Mouse (Mus musculus): Measurements from ENCODE around the gene Nrip2. TPM values are rescaled to one million over a fixed set of nuclear protein-coding genes. Genes with fewer than 3 reads are reported as not detected.
A peak's percentile ranks its signal among the peaks of the same experiment; 100 is the strongest.

The Nrip2 gene
- polyA plus RNA-seq, 1 experiment from 2014 or later: 4.1 TPM

GRCm38 (mm10) chr6:128429300-128429699 lies 30.2 kb downstream of the Nrip2 start:
- no peak overlapping the region for H3K4me3 ChIP-seq
- no peaks in the 10 kb centered on the region for H3K9me3 ChIP-seq (replicated peaks)
- H3K4me1 ChIP-seq: no peaks in the 10 kb centered on the region
- no peak for ATAC-seq (ENCODE audit: low FRiP score)
- no peak overlapping the region for H3K9ac ChIP-seq
- WGBS: 97% methylated on average over 2 of the region's 2 CpGs
- no peak overlapping the region for H3K4me2 ChIP-seq (replicated peaks)
- no peak overlapping the region for H3K27ac ChIP-seq
- peaks cover 62% of the 10 kb centered on the region for H3K36me3 ChIP-seq
- H3K27me3 ChIP-seq: no peaks in the 10 kb centered on the region

GRCm38 (mm10) chr6:128429826-128430225 lies 30.7 kb downstream of the Nrip2 start:
- Histone ChIP-seq H3K27me3 (no peaks in the 10 kb centered on the region), H3K27ac (no peak overlapping the region), H3K4me2 (replicated peaks) (no peak overlapping the region), H3K9me3 (replicated peaks) (no peaks in the 10 kb centered on the region), H3K4me3 (no peak overlapping the region), H3K36me3 (peaks cover 68% of the 10 kb centered on the region), H3K4me1 (no peaks in the 10 kb centered on the region), H3K9ac (no peak overlapping the region)
- WGBS: 94% methylated on average over 6 of the region's 6 CpGs
- no peak for ATAC-seq (ENCODE audit: low FRiP score)

- Histone ChIP-seq H3K9ac (no peak overlapping the region), H3K36me3 (peaks cover 85% of the 10 kb centered on the region), H3K27ac (no peak overlapping the region), H3K9me3 (replicated peaks) (no peaks in the 10 kb centered on the region), H3K4me2 (replicated peaks) (no peak overlapping the region), H3K4me1 (peaks cover 8% of the 10 kb centered on the region), H3K4me3 (no peak overlapping the region), H3K27me3 (no peaks in the 10 kb centered on the region)
- 93% methylated on average over 13 of the region's 13 CpGs for WGBS
- no peak for ATAC-seq (ENCODE audit: low FRiP score)
These were observed 33.3 kb downstream of the Nrip2 start for GRCm38 (mm10) chr6:128432356-128432915.

- H3K36me3 ChIP-seq: peaks cover 78% of the 10 kb centered on the region
- 92% methylated on average over 13 of the region's 13 CpGs for WGBS
- no peaks in the 10 kb centered on the region for H3K27me3 ChIP-seq
- H3K4me1 ChIP-seq: peaks cover 8% of the 10 kb centered on the region
- no peaks in the 10 kb centered on the region for H3K9me3 ChIP-seq (replicated peaks)
- H3K4me3 ChIP-seq: no peak overlapping the region
- H3K27ac ChIP-seq: no peak overlapping the region
- ATAC-seq (ENCODE audit: low FRiP score): no peak
- no peak overlapping the region for H3K9ac ChIP-seq
- H3K4me2 ChIP-seq (replicated peaks): no peak overlapping the region
These were observed 34.5 kb downstream of the Nrip2 start for GRCm38 (mm10) chr6:128433566-128433965.

- no peaks in the 10 kb centered on the region for H3K9me3 ChIP-seq (replicated peaks)
- H3K9ac ChIP-seq: no peak overlapping the region
- H3K4me3 ChIP-seq: no peak overlapping the region
- H3K4me2 ChIP-seq (replicated peaks): no peak overlapping the region
- no peak for ATAC-seq (ENCODE audit: low FRiP score)
- no peak overlapping the region for H3K27ac ChIP-seq
- H3K36me3 ChIP-seq: peaks cover 59% of the 10 kb centered on the region
- 93% methylated on average over 5 of the region's 5 CpGs for WGBS
- H3K27me3 ChIP-seq: no peaks in the 10 kb centered on the region
- peaks cover 12% of the 10 kb centered on the region for H3K4me1 ChIP-seq
These were observed 36.4 kb downstream of the Nrip2 start for GRCm38 (mm10) chr6:128435474-128435873.

GRCm38 (mm10) chr6:128436356-128437005 lies 37.4 kb downstream of the Nrip2 start:
- H3K27me3 ChIP-seq: no peaks in the 10 kb centered on the region
- no peak for ATAC-seq (ENCODE audit: low FRiP score)
- no peak overlapping the region for H3K27ac ChIP-seq
- H3K9ac ChIP-seq: peak overlapping the region; percentile 97
- no peaks in the 10 kb centered on the region for H3K9me3 ChIP-seq (replicated peaks)
- peak overlapping the region; percentile 63 for H3K4me2 ChIP-seq (replicated peaks)
- peak overlapping the region; percentile 85 for H3K4me3 ChIP-seq
- 89% methylated on average over 8 of the region's 8 CpGs for WGBS
- H3K4me1 ChIP-seq: peaks cover 12% of the 10 kb centered on the region
- H3K36me3 ChIP-seq: peaks cover 51% of the 10 kb centered on the region

GRCm38 (mm10) chr6:128437288-128437687 lies 38.2 kb downstream of the Nrip2 start:
- Histone ChIP-seq H3K27me3 (no peaks in the 10 kb centered on the region), H3K4me3 (peak overlapping the region; percentile 85), H3K36me3 (peaks cover 43% of the 10 kb centered on the region), H3K27ac (peak overlapping the region; percentile 94), H3K4me1 (peaks cover 12% of the 10 kb centered on the region), H3K9me3 (replicated peaks) (no peaks in the 10 kb centered on the region), H3K4me2 (replicated peaks) (peak overlapping the region; percentile 63), H3K9ac (peak overlapping the region; percentile 97)
- ATAC-seq (ENCODE audit: low FRiP score): no peak
- 5% methylated on average over 10 of the region's 10 CpGs for WGBS

GRCm38 (mm10) chr6:128437731-128438316 lies 38.7 kb downstream of the Nrip2 start:
- peaks cover 38% of the 10 kb centered on the region for H3K36me3 ChIP-seq
- peak; percentile 79 for ATAC-seq (ENCODE audit: low FRiP score)
- under 1% methylated on average over 50 of the region's 52 CpGs for WGBS
- no peaks in the 10 kb centered on the region for H3K27me3 ChIP-seq
- peak overlapping the region; percentile 85 for H3K4me3 ChIP-seq
- peak overlapping the region; percentile 63 for H3K4me2 ChIP-seq (replicated peaks)
- H3K4me1 ChIP-seq: peaks cover 12% of the 10 kb centered on the region
- H3K9ac ChIP-seq: peak overlapping the region; percentile 97
- no peaks in the 10 kb centered on the region for H3K9me3 ChIP-seq (replicated peaks)
- peak overlapping the region; percentile 94 for H3K27ac ChIP-seq

- Histone ChIP-seq H3K36me3 (peaks cover 32% of the 10 kb centered on the region), H3K4me2 (replicated peaks) (peak within 1 kb of the TSS; percentile 63), H3K4me1 (peaks cover 12% of the 10 kb centered on the region), H3K4me3 (peak within 1 kb of the TSS; percentile 85), H3K27me3 (no peaks in the 10 kb centered on the region), H3K9me3 (replicated peaks) (no peaks in the 10 kb centered on the region), H3K9ac (peak within 1 kb of the TSS; percentile 97), H3K27ac (peak within 1 kb of the TSS; percentile 94)
- WGBS: under 1% methylated on average over 67 of the region's 67 CpGs
- peak; percentile 95 for ATAC-seq (ENCODE audit: low FRiP score)
These were observed 39.3 kb downstream of the Nrip2 start, which contains the start of gene Fkbp4 for GRCm38 (mm10) chr6:128438317-128438870. TSS of gene Fkbp4 (minus strand) at chr6:128438677.

- Histone ChIP-seq H3K27ac (peak overlapping the region; percentile 94; the same call in 1 of the 2 replicates), H3K9ac (peak overlapping the region; percentile 47; the same call in 1 of the 2 replicates), H3K36me3 (peaks cover 27% of the 10 kb centered on the region), H3K4me1 (peaks cover 12% of the 10 kb centered on the region), H3K9me3 (replicated peaks) (no peaks in the 10 kb centered on the region), H3K4me2 (replicated peaks) (peak overlapping the region; percentile 63), H3K4me3 (peak overlapping the region; percentile 85), H3K27me3 (no peaks in the 10 kb centered on the region)
- WGBS: 31% methylated on average over 18 of the region's 18 CpGs
- no peak; the same call in 1 of the 2 replicates for ATAC-seq (ENCODE audit: low FRiP score)
These were observed 39.8 kb downstream of the Nrip2 start for GRCm38 (mm10) chr6:128438871-128439341.

GRCm38 (mm10) chr6:128440238-128440637 lies 41.1 kb downstream of the Nrip2 start:
- Histone ChIP-seq H3K27ac (no peak overlapping the region), H3K4me3 (no peak overlapping the region), H3K36me3 (peaks cover 14% of the 10 kb centered on the region), H3K9me3 (replicated peaks) (no peaks in the 10 kb centered on the region), H3K4me2 (replicated peaks) (no peak overlapping the region), H3K4me1 (peaks cover 12% of the 10 kb centered on the region), H3K27me3 (no peaks in the 10 kb centered on the region), H3K9ac (no peak overlapping the region)
- ATAC-seq (ENCODE audit: low FRiP score): no peak
- 91% methylated on average over 2 of the region's 2 CpGs for WGBS

- peak; percentile 39 for ATAC-seq (ENCODE audit: low FRiP score)
- Histone ChIP-seq H3K27me3 (no peaks in the 10 kb centered on the region), H3K36me3 (no peaks in the 10 kb centered on the region), H3K9ac (no peak overlapping the region), H3K4me1 (no peaks in the 10 kb centered on the region), H3K4me3 (no peak overlapping the region), H3K4me2 (replicated peaks) (peak overlapping the region; percentile 38), H3K27ac (no peak overlapping the region), H3K9me3 (replicated peaks) (no peaks in the 10 kb centered on the region)
- 12% methylated on average over 14 of the region's 14 CpGs for WGBS
These were observed 46.9 kb downstream of the Nrip2 start for GRCm38 (mm10) chr6:128445761-128446535.

Measured in hindbrain, embryonic 12.5 days (tissue).